Comparison of ENCODE assay signal across 15 mouse cellular contexts in the genomic region with DNA sequence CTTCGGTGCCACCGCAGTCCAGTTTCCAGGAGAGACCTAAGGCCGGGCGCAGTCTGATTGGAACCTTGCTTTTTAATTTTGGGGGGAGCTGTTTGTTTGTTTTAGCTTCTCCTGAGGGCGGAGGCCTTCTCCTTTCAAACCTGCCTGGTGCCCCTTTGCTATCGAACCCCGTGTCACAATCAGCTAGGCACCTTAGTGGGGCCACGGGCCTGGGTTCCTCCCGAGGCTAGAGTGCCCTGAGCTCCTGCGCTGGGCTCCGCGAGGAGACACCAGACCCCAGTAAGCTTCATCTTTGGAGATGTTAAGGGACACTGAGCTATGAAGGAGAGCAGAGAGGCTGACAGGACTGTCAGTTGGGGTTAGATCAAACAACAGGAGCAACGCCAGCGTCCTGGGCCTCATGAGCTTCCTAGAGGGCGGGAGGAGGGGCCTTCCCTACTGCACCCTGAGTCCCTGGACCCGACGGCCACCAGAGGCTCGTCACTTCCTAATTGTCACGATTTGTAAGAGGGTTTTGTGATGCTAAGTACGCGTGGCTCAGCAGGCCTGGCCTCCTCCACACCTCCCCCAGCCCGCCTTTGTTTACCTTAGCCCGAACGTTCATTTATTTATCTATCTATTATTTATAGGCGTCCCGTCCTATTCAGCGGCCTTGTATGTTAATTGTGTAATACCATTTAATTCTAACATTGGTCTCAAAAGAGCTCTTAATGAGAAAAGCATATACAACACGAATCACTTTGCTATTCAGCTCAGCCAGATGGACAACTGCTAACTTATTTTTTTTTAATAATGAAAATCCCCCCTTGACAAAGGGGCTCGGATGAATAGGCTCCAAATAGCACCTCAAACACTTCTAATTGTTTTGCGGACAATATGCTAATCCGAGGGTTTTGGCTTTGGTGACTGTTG. TPM values are rescaled to one million over a fixed set of nuclear protein-coding genes. Genes with fewer than 3 reads are reported as not detected.
DNase-seq lines count a peak whose midpoint lies in the region; ATAC-seq and TF ChIP-seq lines count a peak whose summit lies in the region.
"Had no signal": no experiment of that assay in that cellular context is flagged by ENCODE, and none has a peak within 500 bp of the region (broad histone marks: within the 10 kb centered on the region; RNA-seq: fewer than 3 reads in every experiment).

No protein-coding gene starts in this region.

- peak; percentile 74 for DNase-seq in heart, adult 11 months
- DNase-seq in hindbrain, postnatal 0 days (ENCODE audit: low spot score), result no peak
- DNase-seq in liver, result no peak
- no peak for DNase-seq in spleen, adult 12 weeks (ENCODE audit: low spot score)
- DNase-seq: cerebellum, adult 9-11 months; thymus, postnatal 36 days had no signal

- no peaks in the 10 kb centered on the region for H3K9me3 ChIP-seq in heart, embryonic 12.5 days (replicated peaks)
- H3K9me3 ChIP-seq in embryonic facial prominence, embryonic 13.5 days, result no peaks in the 10 kb centered on the region
- H3K9me3 ChIP-seq in hindbrain, postnatal 0 days (ENCODE audit: low read length), result no peaks in the 10 kb centered on the region
- H3K9me3 ChIP-seq in neural tube, embryonic 12.5 days, result no peaks in the 10 kb centered on the region

- H3K27ac ChIP-seq in heart, embryonic 12.5 days (ENCODE audit: poor library complexity, severe bottlenecking), result no peak overlapping the region
- no peak overlapping the region for H3K27ac ChIP-seq in embryonic facial prominence, embryonic 13.5 days
- 0 out of 2 replicates have a peak overlapping the region, but pooled peaks have one; percentile 20 for H3K27ac ChIP-seq in hindbrain, postnatal 0 days
- H3K27ac ChIP-seq in neural tube, embryonic 12.5 days, result no peak overlapping the region
- H3K27ac ChIP-seq: layer of hippocampus, adult 2 months had no signal

- H3K4me1 ChIP-seq in heart, embryonic 12.5 days (replicated peaks), result peaks cover 39% of the 10 kb centered on the region
- H3K4me1 ChIP-seq in embryonic facial prominence, embryonic 13.5 days, result peaks cover 56% of the 10 kb centered on the region
- H3K4me1 ChIP-seq in hindbrain, postnatal 0 days (ENCODE audit: insufficient read depth, low read length), result 0 out of 2 replicates have a peak, but pooled peaks cover 4% of the 10 kb centered on the region
- H3K4me1 ChIP-seq in neural tube, embryonic 12.5 days, result peaks cover 48% of the 10 kb centered on the region

- H3K36me3 ChIP-seq in heart, embryonic 12.5 days, result no peaks in the 10 kb centered on the region
- H3K36me3 ChIP-seq in embryonic facial prominence, embryonic 13.5 days, result no peaks in the 10 kb centered on the region
- H3K36me3 ChIP-seq in hindbrain, postnatal 0 days (ENCODE audit: insufficient read depth, low read length), result no peaks in the 10 kb centered on the region
- H3K36me3 ChIP-seq in neural tube, embryonic 12.5 days, result no peaks in the 10 kb centered on the region

- no peak overlapping the region for H3K4me3 ChIP-seq in heart, embryonic 12.5 days
- H3K4me3 ChIP-seq in embryonic facial prominence, embryonic 13.5 days, result 0 out of 2 replicates have a peak overlapping the region, but pooled peaks have one; percentile 20
- H3K4me3 ChIP-seq in hindbrain, postnatal 0 days (ENCODE audit: low read length), result no peak overlapping the region
- H3K4me3 ChIP-seq in neural tube, embryonic 12.5 days, result no peak overlapping the region
- H3K4me3 ChIP-seq: layer of hippocampus, adult 2 months had no signal

- WGBS in heart, embryonic 12.5 days, result 1% methylated on average over 31 of the region's 31 CpGs
- WGBS in embryonic facial prominence, embryonic 13.5 days, result 1% methylated on average over 31 of the region's 31 CpGs
- WGBS in hindbrain, postnatal 0 days, result 4% methylated on average over 31 of the region's 31 CpGs
- WGBS in neural tube, embryonic 12.5 days, result 1% methylated on average over 31 of the region's 31 CpGs

- no peak overlapping the region for H3K4me2 ChIP-seq in heart, embryonic 12.5 days
- H3K4me2 ChIP-seq in embryonic facial prominence, embryonic 13.5 days, result peak overlapping the region; percentile 48
- H3K4me2 ChIP-seq in hindbrain, postnatal 0 days (ENCODE audit: low read depth, low read length), result no peak overlapping the region
- H3K4me2 ChIP-seq in neural tube, embryonic 12.5 days (replicated peaks), result 0 out of 2 replicates have a peak overlapping the region, but pooled peaks have one; percentile 43

- ATAC-seq in heart, embryonic 12.5 days (ENCODE audit: insufficient number of reproducible peaks, low FRiP score), result no peak
- ATAC-seq in embryonic facial prominence, embryonic 13.5 days (ENCODE audit: insufficient number of reproducible peaks, insufficient read depth, low FRiP score, low TSS enrichment, low read depth), result no peak
- no peak for ATAC-seq in hindbrain, postnatal 0 days
- peak; percentile 61 for ATAC-seq in neural tube, embryonic 12.5 days (ENCODE audit: low FRiP score, low read depth)
- ATAC-seq in monocyte, adult 5-6 weeks (replicated peaks; ENCODE audit: insufficient number of reproducible peaks, low FRiP score, low TSS enrichment, poor library complexity, severe bottlenecking), result no peak
- ATAC-seq: intestine, embryonic 16.5 days had no signal

- no peak overlapping the region for H3K9ac ChIP-seq in heart, embryonic 12.5 days
- no peak overlapping the region for H3K9ac ChIP-seq in embryonic facial prominence, embryonic 13.5 days
- H3K9ac ChIP-seq in hindbrain, postnatal 0 days (replicated peaks; ENCODE audit: low read length), result no peak overlapping the region
- no peak overlapping the region for H3K9ac ChIP-seq in neural tube, embryonic 12.5 days

- TF ChIP-seq CTCF in hindbrain, postnatal 0 days (IDR thresholded peaks at IDR 0.05; ENCODE audit: low read depth), result no peak

- peaks cover 89% of the 10 kb centered on the region for H3K27me3 ChIP-seq in heart, embryonic 12.5 days (replicated peaks)
- H3K27me3 ChIP-seq in embryonic facial prominence, embryonic 13.5 days, result peaks cover 99% of the 10 kb centered on the region
- peaks cover 79% of the 10 kb centered on the region for H3K27me3 ChIP-seq in hindbrain, postnatal 0 days (ENCODE audit: insufficient read depth, low read length)
- H3K27me3 ChIP-seq in neural tube, embryonic 12.5 days (replicated peaks), result peaks cover 96% of the 10 kb centered on the region

RNA-seq across cellular contexts. Expression of gene Sox14, which starts 3.5 kb away (rescaled TPM):
- 0.13 TPM in 1 of 2 replicates, not detected in the other for polyA plus RNA-seq in heart, embryonic 12.5 days (2016; fragmentation: Nextera tagmentation; extraction: Ambion mirVana)
- polyA plus RNA-seq in embryonic facial prominence, embryonic 13.5 days (2015; fragmentation: Nextera tagmentation; extraction: Ambion mirVana), result 1.6 and 1.7 TPM in 2 replicates
- total RNA-seq in hindbrain, postnatal 0 days (2014; rRNA removed), result 7.0 and 7.3 TPM in 2 replicates
- 5.5 and 7.1 TPM in 2 replicates for polyA plus RNA-seq in hindbrain, postnatal 0 days (2015; fragmentation: Nextera tagmentation; extraction: Ambion mirVana)
- polyA plus RNA-seq in neural tube, embryonic 12.5 days (2016; fragmentation: Nextera tagmentation; extraction: Ambion mirVana), result 7.4 and 8.2 TPM in 2 replicates
- total RNA-seq in monocyte, adult 5-6 weeks (2017), result not detected in 3 replicates
- total RNA-seq: layer of hippocampus, adult 2 months; left cerebral cortex, postnatal 25 days had no signal
- polyA plus RNA-seq: intestine, embryonic 16.5 days; lung, embryonic 16.5 days; spleen, adult 2 months had no signal

Comparison
In these comparisons a context has a peak if more than half of its experiments do, and no peak if none do; other contexts are left out.
1. H3K4me2 ChIP-seq: peak in embryonic facial prominence, embryonic 13.5 days (single experiment) and neural tube, embryonic 12.5 days (single experiment); none in heart, embryonic 12.5 days (single experiment) and hindbrain, postnatal 0 days (single experiment).